Mouse (Mus musculus) CH12F3 (cell line): ENCODE results near the gene Zfp628.
"Not testable (repeated sequence)": the region's sequence is repeated elsewhere in the genome, so short reads cannot be mapped to it uniquely, and the experiment has no call there.

Experiments used
- in situ Hi-C: fragments of 300-500 bp; cut with MboI; formaldehyde crosslinking; loops from 2 replicates; pipeline ENCODE4 v1.14.3; 2020; ENCODE audit warnings: low sequenced_read_pairs

Zfp628 gene

GRCm38 (mm10) chr7:4915007-4915665 is at the start of gene Zfp628:
Zfp628 (plus strand) TSS chr7:4915217.
- in situ Hi-C loops: no loop called here

- in situ Hi-C loops: no loop called here
Measured at GRCm38 (mm10) chr7:4865579-4866493, 49.2 kb upstream of the Zfp628 start.

DNA sequence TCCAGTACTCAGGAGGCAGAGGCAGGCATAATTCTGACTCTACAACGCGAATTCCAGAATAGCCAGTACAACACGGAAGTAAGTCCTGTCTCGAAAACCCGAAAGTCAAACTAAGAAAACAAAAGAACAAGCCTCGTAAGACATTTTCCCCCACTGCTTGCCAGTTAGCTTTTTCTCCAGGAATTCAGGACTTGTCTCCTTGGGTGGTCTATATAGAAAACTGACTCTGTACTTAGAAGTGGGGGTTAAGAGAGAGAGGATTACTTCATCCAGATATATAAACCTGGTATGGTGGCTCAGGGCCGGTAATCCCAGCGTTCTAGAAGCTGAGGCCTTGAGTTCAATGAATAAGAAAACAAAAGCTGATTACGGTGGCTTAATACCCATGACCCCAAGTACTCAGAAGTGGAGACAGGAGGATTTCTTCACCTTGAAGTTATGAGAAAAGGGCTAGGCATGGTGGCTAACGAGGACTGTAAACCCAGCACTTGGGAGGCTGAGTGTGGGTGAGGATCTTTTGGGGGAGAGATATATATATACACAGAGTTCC is 48.3 kb upstream of the Zfp628 start:
- in situ Hi-C loops: no loop called here

DNA sequence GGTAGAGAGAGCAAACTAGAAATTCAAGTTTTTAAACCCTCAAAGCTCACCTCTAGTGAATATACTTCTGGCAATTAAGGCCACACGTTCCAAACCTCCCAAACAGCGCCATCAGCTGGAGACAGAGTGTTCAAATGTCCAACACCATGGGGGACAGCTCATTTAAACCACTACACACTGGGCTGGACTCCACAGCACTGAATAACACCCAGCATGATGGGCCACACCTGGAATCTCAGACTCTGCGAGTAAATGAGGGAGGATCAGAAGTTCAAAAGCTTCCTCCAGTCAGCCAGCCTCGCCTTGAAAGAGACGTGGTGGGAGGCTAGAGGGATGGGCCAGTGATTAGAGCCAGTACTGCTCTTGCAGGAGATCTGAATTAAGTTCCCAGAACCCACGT is 44.9 kb upstream of the Zfp628 start, which contains the start of gene Isoc2b:
Gene Isoc2b (minus strand): TSS at position 126 of the 400 bp plus-strand sequence.
- in situ Hi-C loops: no loop called here

GRCm38 (mm10) chr7:4876753-4877221 is 38.2 kb upstream of the Zfp628 start, which contains the start of gene Isoc2a:
Isoc2a (plus strand) TSS chr7:4877153.
- in situ Hi-C loops: no loop called here

GRCm38 (mm10) chr7:4877226-4877625 is 37.8 kb upstream of the Zfp628 start:
- in situ Hi-C loops: no loop called here

- in situ Hi-C loops: no loop called here
Measured at GRCm38 (mm10) chr7:4878186-4878585, 36.8 kb upstream of the Zfp628 start.

DNA sequence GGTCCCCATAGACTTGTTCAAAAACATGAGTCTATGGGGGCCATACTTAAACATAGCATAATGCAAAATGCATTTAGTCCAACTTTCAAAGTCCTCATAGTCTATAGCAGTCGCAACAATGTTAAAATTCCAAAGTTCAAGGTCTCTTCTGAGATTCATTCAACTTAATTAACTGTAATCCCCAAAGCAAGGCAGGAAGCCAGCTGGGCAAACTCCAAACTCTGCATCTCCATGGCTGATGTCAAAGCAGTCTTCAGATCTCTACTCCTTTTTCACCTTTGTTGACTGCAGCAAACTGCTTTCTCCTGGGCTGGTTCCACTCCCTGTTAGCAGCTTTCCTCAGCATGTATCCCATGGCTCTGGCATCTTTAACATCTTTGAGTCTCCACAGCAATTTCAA is 36.0 kb upstream of the Zfp628 start:
- in situ Hi-C loops: not testable (repeated sequence)

GRCm38 (mm10) chr7:4886680-4887079 is 28.3 kb upstream of the Zfp628 start:
- in situ Hi-C loops: no loop called here

GRCm38 (mm10) chr7:4895186-4895585 is 19.8 kb upstream of the Zfp628 start:
- in situ Hi-C loops: no loop called here

GRCm38 (mm10) chr7:4898851-4899648 is 16.0 kb upstream of the Zfp628 start:
- in situ Hi-C loops: no loop called here

GRCm38 (mm10) chr7:4899649-4900522 is 15.1 kb upstream of the Zfp628 start:
- in situ Hi-C loops: no loop called here

DNA sequence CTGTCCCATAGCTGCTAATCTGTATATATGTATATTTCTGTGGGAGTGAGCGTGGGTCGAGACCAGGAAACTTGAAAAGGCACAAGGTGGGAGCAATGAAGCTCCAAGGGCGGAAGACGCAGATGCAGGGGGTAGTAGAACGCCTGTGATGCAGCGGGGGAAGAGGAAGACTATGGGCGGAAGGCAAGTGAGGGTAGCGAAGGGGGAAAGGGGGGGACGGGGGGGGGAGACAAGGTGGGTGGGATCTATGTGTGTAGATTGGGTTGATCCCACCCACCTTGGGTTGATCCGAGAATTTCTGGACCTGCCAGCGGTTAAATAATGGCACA is 14.5 kb upstream of the Zfp628 start:
- in situ Hi-C loops: no loop called here

GRCm38 (mm10) chr7:4901171-4901570 is 13.8 kb upstream of the Zfp628 start:
- in situ Hi-C loops: no loop called here

- in situ Hi-C loops: no loop called here
Measured at GRCm38 (mm10) chr7:4902404-4902803, 12.6 kb upstream of the Zfp628 start.

- in situ Hi-C loops: no loop called here
Measured at GRCm38 (mm10) chr7:4906466-4906950, 8.5 kb upstream of the Zfp628 start, which contains the start of gene Gm36210. Gm36210 (minus strand) TSS chr7:4906516.

DNA sequence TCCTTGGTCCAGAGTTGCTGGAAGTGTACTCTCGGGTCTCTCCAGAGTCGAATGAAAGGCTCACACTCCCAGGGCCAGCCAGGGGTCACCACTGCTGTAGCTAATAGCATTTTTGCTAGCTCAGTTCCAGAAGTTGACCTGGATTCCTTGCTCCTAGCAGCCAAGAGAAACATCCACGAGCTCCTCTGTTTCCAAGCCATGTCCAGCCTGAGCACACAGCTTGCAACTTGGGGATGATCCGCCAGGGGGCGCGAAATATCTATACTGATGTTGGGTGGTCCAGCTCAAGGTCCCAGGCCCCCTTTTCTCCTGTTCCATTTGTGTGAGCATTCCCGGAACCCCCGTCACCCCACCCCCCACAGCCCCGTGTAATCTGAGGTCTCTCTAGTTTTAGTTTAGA is 3.5 kb upstream of the Zfp628 start:
- in situ Hi-C loops: no loop called here

DNA sequence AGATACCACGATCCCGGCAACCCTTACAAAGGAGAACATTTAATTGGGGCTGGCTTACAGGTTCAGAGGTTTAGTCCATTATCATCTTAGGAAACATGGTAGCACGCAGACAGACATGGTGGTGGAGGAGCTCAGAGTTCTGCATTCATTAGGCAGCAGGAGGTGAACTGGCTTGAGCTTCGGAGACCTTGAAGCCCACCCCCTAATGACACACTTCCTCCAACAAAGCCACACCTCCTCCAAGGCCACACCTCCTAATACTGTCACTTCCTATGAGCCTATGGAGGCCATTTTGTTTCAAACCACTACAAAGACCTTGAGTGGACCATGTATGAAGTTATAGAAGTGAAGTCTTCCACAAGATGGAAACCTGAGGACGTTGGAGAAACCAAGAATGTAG is 2.8 kb upstream of the Zfp628 start:
- in situ Hi-C loops: no loop called here

DNA sequence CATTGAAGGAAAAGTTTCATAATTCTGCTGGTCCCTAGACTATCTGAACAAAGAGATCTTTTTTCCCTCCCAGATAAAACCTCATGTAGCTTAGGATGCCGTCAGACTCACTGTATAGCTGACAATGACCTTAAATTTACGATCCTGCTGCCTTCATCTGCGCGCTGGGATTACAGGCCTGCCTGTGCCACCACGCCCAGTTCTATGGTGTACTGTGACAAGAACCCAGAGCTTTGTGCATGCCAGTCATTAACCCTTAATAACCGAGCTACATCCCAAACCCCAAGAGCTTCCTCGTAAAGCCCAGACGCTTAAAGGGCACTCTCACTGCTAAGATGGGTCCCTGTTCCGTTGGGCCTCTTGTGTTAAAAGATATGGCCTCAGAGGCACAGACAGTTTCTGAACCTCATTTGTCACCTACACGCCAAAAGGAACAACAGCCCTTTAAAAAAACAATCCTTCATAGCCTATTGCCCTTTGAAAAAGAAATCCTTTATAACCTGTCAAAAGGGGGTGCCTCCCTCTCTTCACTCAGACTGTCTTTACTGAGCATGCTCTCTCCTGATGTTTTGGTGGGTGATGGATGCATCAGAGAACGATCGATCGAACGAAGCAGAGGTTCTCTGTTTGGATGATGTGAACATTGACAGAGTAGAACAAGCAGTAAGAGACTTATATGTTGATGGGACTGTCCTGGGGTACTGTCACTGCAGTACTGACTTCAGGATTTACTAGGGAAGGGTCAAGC is 826 bp downstream of the Zfp628 start:
- in situ Hi-C loops: no loop called here
